Mouse (Mus musculus): Measurements from ENCODE around the gene Hist1h4d. TPM values are rescaled to one million over a fixed set of nuclear protein-coding genes. Genes with fewer than 3 reads are reported as not detected.
A peak's percentile ranks its signal among the peaks of the same experiment; 100 is the strongest.

Hist1h4d gene
- polyA plus RNA-seq, 2 experiments = 8.6 to 152 TPM

DNA sequence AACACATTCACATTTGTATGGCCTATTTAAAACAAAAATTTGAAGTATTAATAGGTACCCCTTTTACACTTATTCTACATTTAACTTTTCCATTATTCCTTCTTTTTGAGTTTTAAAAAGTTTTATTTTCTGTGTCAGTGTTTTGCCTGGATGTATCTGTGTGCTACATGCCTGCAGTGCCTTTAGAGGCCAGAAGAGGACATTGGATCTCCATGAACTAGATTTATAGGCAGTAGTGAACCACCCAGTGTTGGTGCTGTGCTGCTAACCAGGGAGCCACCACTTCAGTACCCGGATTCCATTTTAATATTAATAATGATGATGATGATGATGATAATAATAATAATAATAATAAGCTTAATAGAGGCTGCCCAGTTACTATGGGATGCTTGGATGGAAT is 49.3 kb downstream of the Hist1h4d start:
- ATAC-seq (ENCODE audit: insufficient read depth) = no peak
- no peak overlapping the region for H3K4me3 ChIP-seq (ENCODE audit: insufficient read depth in 1 of 2, low read depth in 2 of 2, low read length in 2 of 2)
- 13% methylated on average over 1 of the region's 1 CpGs for WGBS (ENCODE audit: insufficient replicate concordance)

More for the DNA sequence above, 49.3 kb downstream of the Hist1h4d start:
- no peak overlapping the region for H3K27ac ChIP-seq
- no peak overlapping the region for H3K9ac ChIP-seq (replicated peaks)
- no peak overlapping the region for H3K4me2 ChIP-seq (ENCODE audit: low read depth)
- TF ChIP-seq EP300 (IDR thresholded peaks at IDR 0.05; ENCODE audit: low read depth) (no peak), CTCF (IDR thresholded peaks at IDR 0.05; ENCODE audit: low read depth) (peak; percentile 56)
- H3K4me1 ChIP-seq (replicated peaks; ENCODE audit: control insufficient read depth in 2 of 2, insufficient read depth in 2 of 2, low read length in 1 of 2) = no peaks in the 10 kb centered on the region
- H3K36me3 ChIP-seq (replicated peaks; ENCODE audit: control insufficient read depth, insufficient read depth, low read depth) = no peaks in the 10 kb centered on the region
- DNase-seq (ENCODE audit: low read depth in 3 of 3, low spot score in 3 of 3) = no peak
- H3K9me3 ChIP-seq (ENCODE audit: control insufficient read depth, low read length) = no peaks in the 10 kb centered on the region
- H3K27me3 ChIP-seq (ENCODE audit: control insufficient read depth, insufficient read depth, low read length) = peaks cover 4% of the 10 kb centered on the region; the same call in 1 of the 2 replicates

Small RNA genes within 50 kb of the gene (microRNA-seq; reads per million reads assigned to microRNA genes)
- gene Gm44297 = not detected
- not detected for gene Gm44359
- gene Gm44394 = not detected

Other genes starting within 250 kb of the Hist1h4d start
Only the 30 nearest of the 35 such genes appear.
- 2.4 and 4.0 TPM in 2 replicates for gene Abt1, start 157.7 kb upstream of the Hist1h4d start, polyA plus RNA-seq (2012; rRNA removed)
- gene Abt1, start 157.7 kb upstream of the Hist1h4d start, polyA plus RNA-seq (2014; fragmentation: Nextera tagmentation; extraction: Ambion mirVana) = 5.2 and 5.3 TPM in 2 replicates
- gene Btn1a1, start 115.7 kb upstream of the Hist1h4d start, polyA plus RNA-seq (2012; rRNA removed) = 1.5 and 2.1 TPM in 2 replicates
- gene Btn1a1, start 115.7 kb upstream of the Hist1h4d start, polyA plus RNA-seq (2014; fragmentation: Nextera tagmentation; extraction: Ambion mirVana) = 1.5 and 1.8 TPM in 2 replicates
- 0.01 TPM in 1 of 2 replicates, not detected in the other for gene Btn2a2, start 92.7 kb upstream of the Hist1h4d start, polyA plus RNA-seq (2012; rRNA removed)
- gene Btn2a2, start 92.7 kb upstream of the Hist1h4d start, polyA plus RNA-seq (2014; fragmentation: Nextera tagmentation; extraction: Ambion mirVana) = not detected in 2 replicates
- 8.6 and 24.1 TPM in 2 replicates for gene Hist1h4h, start 50.5 kb upstream of the Hist1h4d start, polyA plus RNA-seq (2012; rRNA removed)
- 5.3 and 6.1 TPM in 2 replicates for gene Hist1h4h, start 50.5 kb upstream of the Hist1h4d start, polyA plus RNA-seq (2014; fragmentation: Nextera tagmentation; extraction: Ambion mirVana)
- 375 and 609 TPM in 2 replicates for gene Hist1h2af, start 47.7 kb upstream of the Hist1h4d start, polyA plus RNA-seq (2012; rRNA removed)
- 14.2 and 17.4 TPM in 2 replicates for gene Hist1h2af, start 47.7 kb upstream of the Hist1h4d start, polyA plus RNA-seq (2014; fragmentation: Nextera tagmentation; extraction: Ambion mirVana)
- gene Hist1h3g, start 46.2 kb upstream of the Hist1h4d start, polyA plus RNA-seq (2012; rRNA removed) = 48.1 and 52.5 TPM in 2 replicates
- 8.6 and 9.6 TPM in 2 replicates for gene Hist1h3g, start 46.2 kb upstream of the Hist1h4d start, polyA plus RNA-seq (2014; fragmentation: Nextera tagmentation; extraction: Ambion mirVana)
- gene Hist1h2bh, start 38.2 kb upstream of the Hist1h4d start, polyA plus RNA-seq (2012; rRNA removed) = 6.7 and 8.7 TPM in 2 replicates
- 1.2 and 1.4 TPM in 2 replicates for gene Hist1h2bh, start 38.2 kb upstream of the Hist1h4d start, polyA plus RNA-seq (2014; fragmentation: Nextera tagmentation; extraction: Ambion mirVana)
- gene Hist1h3f, start 37.5 kb upstream of the Hist1h4d start, polyA plus RNA-seq (2012; rRNA removed) = 5.1 and 13.6 TPM in 2 replicates
- gene Hist1h3f, start 37.5 kb upstream of the Hist1h4d start, polyA plus RNA-seq (2014; fragmentation: Nextera tagmentation; extraction: Ambion mirVana) = 1.00 and 1.1 TPM in 2 replicates
- gene Hist1h4f, start 29.9 kb upstream of the Hist1h4d start, polyA plus RNA-seq (2012; rRNA removed) = 4.9 and 17.8 TPM in 2 replicates
- gene Hist1h4f, start 29.9 kb upstream of the Hist1h4d start, polyA plus RNA-seq (2014; fragmentation: Nextera tagmentation; extraction: Ambion mirVana) = 0.75 and 1.6 TPM in 2 replicates
- 0.54 and 0.70 TPM in 2 replicates for gene Hist1h1d, start 28.3 kb upstream of the Hist1h4d start, polyA plus RNA-seq (2012; rRNA removed)
- gene Hist1h1d, start 28.3 kb upstream of the Hist1h4d start, polyA plus RNA-seq (2014; fragmentation: Nextera tagmentation; extraction: Ambion mirVana) = 1.2 and 1.6 TPM in 2 replicates
- 25.4 and 53.3 TPM in 2 replicates for gene Hist1h3e, start 19.2 kb upstream of the Hist1h4d start, polyA plus RNA-seq (2012; rRNA removed)
- gene Hist1h3e, start 19.2 kb upstream of the Hist1h4d start, polyA plus RNA-seq (2014; fragmentation: Nextera tagmentation; extraction: Ambion mirVana) = 3.9 and 5.1 TPM in 2 replicates
- 10.8 and 14.3 TPM in 2 replicates for gene Hist1h2ae, start 10.4 kb upstream of the Hist1h4d start, polyA plus RNA-seq (2012; rRNA removed)
- 150 and 151 TPM in 2 replicates for gene Hist1h2ae, start 10.4 kb upstream of the Hist1h4d start, polyA plus RNA-seq (2014; fragmentation: Nextera tagmentation; extraction: Ambion mirVana)
- 42.1 and 55.9 TPM in 2 replicates for gene Hist1h2bg, start 10.2 kb upstream of the Hist1h4d start, polyA plus RNA-seq (2012; rRNA removed)
- gene Hist1h2bg, start 10.2 kb upstream of the Hist1h4d start, polyA plus RNA-seq (2014; fragmentation: Nextera tagmentation; extraction: Ambion mirVana) = 6.9 and 10.2 TPM in 2 replicates
- 15.9 and 35.2 TPM in 2 replicates for gene Hist1h2bf, start 7.4 kb upstream of the Hist1h4d start, polyA plus RNA-seq (2012; rRNA removed)
- gene Hist1h2bf, start 7.4 kb upstream of the Hist1h4d start, polyA plus RNA-seq (2014; fragmentation: Nextera tagmentation; extraction: Ambion mirVana) = 3.4 and 4.4 TPM in 2 replicates
- gene Hist1h2ad, start 7.2 kb upstream of the Hist1h4d start, polyA plus RNA-seq (2012; rRNA removed) = 10.4 and 25.5 TPM in 2 replicates
- 4.7 and 5.1 TPM in 2 replicates for gene Hist1h2ad, start 7.2 kb upstream of the Hist1h4d start, polyA plus RNA-seq (2014; fragmentation: Nextera tagmentation; extraction: Ambion mirVana)
- 20.4 and 27.3 TPM in 2 replicates for gene Hist1h3d, start 5.8 kb upstream of the Hist1h4d start, polyA plus RNA-seq (2012; rRNA removed)
- 7.1 and 7.2 TPM in 2 replicates for gene Hist1h3d, start 5.8 kb upstream of the Hist1h4d start, polyA plus RNA-seq (2014; fragmentation: Nextera tagmentation; extraction: Ambion mirVana)
- gene Hist1h2be, start 39.5 kb downstream of the Hist1h4d start, polyA plus RNA-seq (2012; rRNA removed) = 2.8 and 3.3 TPM in 2 replicates
- 0.95 and 1.3 TPM in 2 replicates for gene Hist1h2be, start 39.5 kb downstream of the Hist1h4d start, polyA plus RNA-seq (2014; fragmentation: Nextera tagmentation; extraction: Ambion mirVana)
- 6.3 and 8.0 TPM in 2 replicates for gene Hist1h1e, start 41.0 kb downstream of the Hist1h4d start, polyA plus RNA-seq (2012; rRNA removed)
- gene Hist1h1e, start 41.0 kb downstream of the Hist1h4d start, polyA plus RNA-seq (2014; fragmentation: Nextera tagmentation; extraction: Ambion mirVana) = 23.1 and 24.4 TPM in 2 replicates
- 1.5 and 1.8 TPM in 2 replicates for gene Hist1h2ac, start 102.3 kb downstream of the Hist1h4d start, polyA plus RNA-seq (2012; rRNA removed)
- gene Hist1h2ac, start 102.3 kb downstream of the Hist1h4d start, polyA plus RNA-seq (2014; fragmentation: Nextera tagmentation; extraction: Ambion mirVana) = 1.1 and 1.3 TPM in 2 replicates
- gene Hist1h2bc, start 102.6 kb downstream of the Hist1h4d start, polyA plus RNA-seq (2012; rRNA removed) = 67.1 and 79.7 TPM in 2 replicates
- gene Hist1h2bc, start 102.6 kb downstream of the Hist1h4d start, polyA plus RNA-seq (2014; fragmentation: Nextera tagmentation; extraction: Ambion mirVana) = 104 and 106 TPM in 2 replicates
- 0.13 TPM in 1 of 2 replicates, not detected in the other for gene Hist1h1t, start 114.2 kb downstream of the Hist1h4d start, polyA plus RNA-seq (2012; rRNA removed)
- not detected in 2 replicates for gene Hist1h1t, start 114.2 kb downstream of the Hist1h4d start, polyA plus RNA-seq (2014; fragmentation: Nextera tagmentation; extraction: Ambion mirVana)
- gene Hist1h4c, start 116.9 kb downstream of the Hist1h4d start, polyA plus RNA-seq (2012; rRNA removed) = 3.5 and 6.2 TPM in 2 replicates
- 8.5 and 10.1 TPM in 2 replicates for gene Hist1h4c, start 116.9 kb downstream of the Hist1h4d start, polyA plus RNA-seq (2014; fragmentation: Nextera tagmentation; extraction: Ambion mirVana)
- 2.8 and 3.4 TPM in 2 replicates for gene Hfe, start 129.3 kb downstream of the Hist1h4d start, polyA plus RNA-seq (2012; rRNA removed)
- gene Hfe, start 129.3 kb downstream of the Hist1h4d start, polyA plus RNA-seq (2014; fragmentation: Nextera tagmentation; extraction: Ambion mirVana) = 10.8 and 12.2 TPM in 2 replicates
- 37.4 and 46.8 TPM in 2 replicates for gene Hist1h1c, start 157.2 kb downstream of the Hist1h4d start, polyA plus RNA-seq (2012; rRNA removed)
- 72.5 and 86.6 TPM in 2 replicates for gene Hist1h1c, start 157.2 kb downstream of the Hist1h4d start, polyA plus RNA-seq (2014; fragmentation: Nextera tagmentation; extraction: Ambion mirVana)
- gene Hist1h3c, start 164.0 kb downstream of the Hist1h4d start, polyA plus RNA-seq (2012; rRNA removed) = 48.5 and 88.2 TPM in 2 replicates
- 3.6 and 5.7 TPM in 2 replicates for gene Hist1h3c, start 164.0 kb downstream of the Hist1h4d start, polyA plus RNA-seq (2014; fragmentation: Nextera tagmentation; extraction: Ambion mirVana)
- gene Hist1h2bb, start 165.1 kb downstream of the Hist1h4d start, polyA plus RNA-seq (2012; rRNA removed) = 20.0 and 34.0 TPM in 2 replicates
- 2.6 and 3.5 TPM in 2 replicates for gene Hist1h2bb, start 165.1 kb downstream of the Hist1h4d start, polyA plus RNA-seq (2014; fragmentation: Nextera tagmentation; extraction: Ambion mirVana)
- gene Hist1h2ab, start 169.5 kb downstream of the Hist1h4d start, polyA plus RNA-seq (2012; rRNA removed) = 45.2 and 45.3 TPM in 2 replicates
- gene Hist1h2ab, start 169.5 kb downstream of the Hist1h4d start, polyA plus RNA-seq (2014; fragmentation: Nextera tagmentation; extraction: Ambion mirVana) = 70.4 and 74.8 TPM in 2 replicates
- 40.0 and 45.7 TPM in 2 replicates for gene Hist1h3b, start 170.7 kb downstream of the Hist1h4d start, polyA plus RNA-seq (2012; rRNA removed)
- gene Hist1h3b, start 170.7 kb downstream of the Hist1h4d start, polyA plus RNA-seq (2014; fragmentation: Nextera tagmentation; extraction: Ambion mirVana) = 8.9 and 11.4 TPM in 2 replicates
- gene Hist1h4b, start 175.4 kb downstream of the Hist1h4d start, polyA plus RNA-seq (2012; rRNA removed) = 9.2 and 21.6 TPM in 2 replicates
- gene Hist1h4b, start 175.4 kb downstream of the Hist1h4d start, polyA plus RNA-seq (2014; fragmentation: Nextera tagmentation; extraction: Ambion mirVana) = 4.5 and 5.1 TPM in 2 replicates
- 4.3 and 11.8 TPM in 2 replicates for gene Hist1h4a, start 179.6 kb downstream of the Hist1h4d start, polyA plus RNA-seq (2012; rRNA removed)
- gene Hist1h4a, start 179.6 kb downstream of the Hist1h4d start, polyA plus RNA-seq (2014; fragmentation: Nextera tagmentation; extraction: Ambion mirVana) = 0.57 and 0.78 TPM in 2 replicates

All from liver, embryonic 14.5 days (tissue).